Mouse (Mus musculus): ENCODE measurements around the gene Gm5105. TPM values are rescaled to one million over a fixed set of nuclear protein-coding genes. Genes with fewer than 3 reads are reported as not detected.

Gene Gm5105
- polyA plus RNA-seq, 1 experiment = 0.18 TPM

DNA sequence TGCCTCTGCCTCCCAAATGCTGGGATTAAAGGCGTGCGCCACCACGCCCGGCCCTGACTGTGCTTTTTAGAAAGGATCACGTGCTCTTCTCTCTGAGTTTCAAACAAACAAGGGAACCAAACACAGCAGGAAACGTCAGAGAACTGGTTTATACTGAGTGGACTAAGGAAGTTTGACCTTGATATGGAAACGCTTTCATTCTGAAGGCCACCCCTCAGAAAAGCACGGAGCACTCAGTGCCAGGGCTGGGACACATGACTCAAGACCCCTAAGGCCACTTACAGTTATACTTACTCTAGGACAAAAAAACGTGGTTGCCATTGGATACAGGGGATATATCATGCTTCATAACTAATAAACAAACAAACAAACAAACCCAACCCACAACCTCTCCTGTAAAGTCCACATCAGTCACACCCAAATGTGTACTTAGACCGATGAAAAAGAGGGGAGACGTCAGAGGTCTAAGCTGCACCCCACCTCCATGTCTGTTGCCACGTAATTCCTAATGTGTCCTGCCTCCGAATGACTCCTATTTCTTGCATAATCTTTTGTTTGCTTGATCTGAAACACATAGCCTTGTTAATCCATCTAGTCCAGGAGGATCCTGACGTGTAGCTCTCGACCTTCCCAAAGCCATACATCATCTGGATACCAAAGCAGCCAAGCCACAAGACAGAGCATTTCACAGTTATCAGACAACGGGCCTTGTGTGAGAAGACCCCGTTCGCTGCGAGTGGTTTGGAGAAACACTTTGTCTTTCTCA is 29.3 kb upstream of the Gm5105 start:
- WGBS = 76% methylated on average over 19 of the region's 19 CpGs
- Histone ChIP-seq H3K4me1 (ENCODE audit: control insufficient read depth, insufficient read depth, low read length) (no peaks in the 10 kb centered on the region), H3K4me3 (replicated peaks; ENCODE audit: extremely low read depth, low read depth, low read length) (no peak overlapping the region)
- no peak for DNase-seq
- TF ChIP-seq CTCF (IDR thresholded peaks at IDR 0.05; ENCODE audit: insufficient read depth, low read length) = no peak
- TF ChIP-seq POLR2A (IDR thresholded peaks at IDR 0.05; ENCODE audit: borderline replicate concordance, extremely low read depth, low read depth, low read length) = no peak

DNA sequence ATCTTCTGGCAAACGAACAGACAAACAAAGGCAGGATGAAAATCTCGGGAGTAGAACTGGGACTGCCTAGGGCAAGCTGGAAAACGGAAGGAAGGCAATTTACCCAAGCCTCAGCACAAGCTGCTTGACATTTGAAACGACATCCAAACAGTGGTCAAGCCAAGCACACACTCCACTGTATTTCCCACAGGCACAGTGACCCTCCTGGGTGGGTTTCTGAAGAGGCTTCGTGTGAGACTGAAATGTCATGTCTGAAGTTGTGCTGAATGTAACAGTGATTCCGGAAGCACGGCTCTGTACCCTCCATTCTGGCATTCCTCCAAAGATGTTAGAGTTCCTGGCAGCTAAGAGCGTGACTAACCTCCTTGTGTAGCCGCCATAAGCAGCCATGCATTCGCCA is 28.5 kb upstream of the Gm5105 start:
- Histone ChIP-seq H3K4me3 (replicated peaks; ENCODE audit: extremely low read depth, low read depth, low read length) (no peak overlapping the region), H3K4me1 (ENCODE audit: control insufficient read depth, insufficient read depth, low read length) (no peaks in the 10 kb centered on the region)
- no peak for TF ChIP-seq POLR2A (IDR thresholded peaks at IDR 0.05; ENCODE audit: borderline replicate concordance, extremely low read depth, low read depth, low read length)
- no peak for TF ChIP-seq CTCF (IDR thresholded peaks at IDR 0.05; ENCODE audit: insufficient read depth, low read length)
- 40% methylated on average over 10 of the region's 10 CpGs for WGBS
- DNase-seq = no peak

DNA sequence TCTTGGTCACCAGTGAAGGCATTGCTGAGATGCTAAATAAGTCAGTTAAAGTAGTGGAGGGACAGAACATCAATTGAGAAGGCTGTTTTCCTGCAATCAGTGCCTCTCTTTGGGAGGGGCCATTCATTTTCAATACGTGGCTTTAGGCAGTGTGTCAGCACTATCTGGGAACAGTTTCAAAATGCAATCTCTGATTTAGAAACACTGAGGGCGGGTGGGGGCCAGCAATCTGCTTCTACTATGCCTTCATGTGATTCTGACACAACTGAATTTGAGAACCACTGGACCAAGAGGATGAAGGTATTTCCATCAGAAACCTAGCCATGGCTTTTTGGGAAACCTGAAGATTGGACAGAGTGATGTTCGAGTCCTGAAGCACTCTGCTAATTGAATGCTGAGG is 28.1 kb upstream of the Gm5105 start:
- Histone ChIP-seq H3K4me1 (ENCODE audit: control insufficient read depth, insufficient read depth, low read length) (no peaks in the 10 kb centered on the region), H3K4me3 (replicated peaks; ENCODE audit: extremely low read depth, low read depth, low read length) (no peak overlapping the region)
- no peak for DNase-seq
- 51% methylated on average over 3 of the region's 3 CpGs for WGBS
- TF ChIP-seq CTCF (IDR thresholded peaks at IDR 0.05; ENCODE audit: insufficient read depth, low read length) (no peak), POLR2A (IDR thresholded peaks at IDR 0.05; ENCODE audit: borderline replicate concordance, extremely low read depth, low read depth, low read length) (no peak)

DNA sequence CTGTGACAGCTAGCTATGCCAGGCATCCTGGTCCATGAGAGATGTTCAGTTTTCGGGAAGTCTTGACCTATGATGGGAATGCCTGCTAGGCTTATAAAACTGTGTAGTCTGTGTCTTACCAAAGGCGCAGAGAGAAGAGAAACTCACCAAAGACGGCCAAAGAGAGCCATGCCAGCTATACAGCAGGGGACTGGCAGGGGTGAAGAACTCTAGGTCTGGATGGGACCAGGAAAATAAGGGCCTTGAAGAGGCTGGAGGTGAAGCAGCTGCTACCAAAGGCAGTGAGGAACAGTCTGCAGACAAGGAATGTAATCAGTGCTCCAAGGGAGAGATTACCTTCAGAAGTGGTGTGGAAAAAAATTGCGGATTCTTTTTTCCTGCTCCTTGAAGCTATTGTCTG is 16.7 kb upstream of the Gm5105 start:
- TF ChIP-seq POLR2A (IDR thresholded peaks at IDR 0.05; ENCODE audit: borderline replicate concordance, extremely low read depth, low read depth, low read length) (no peak), CTCF (IDR thresholded peaks at IDR 0.05; ENCODE audit: insufficient read depth, low read length) (no peak)
- no peaks in the 10 kb centered on the region for H3K4me1 ChIP-seq (ENCODE audit: control insufficient read depth, insufficient read depth, low read length)
- DNase-seq = no peak
- 83% methylated on average over 4 of the region's 4 CpGs for WGBS
- H3K4me3 ChIP-seq (replicated peaks; ENCODE audit: extremely low read depth, low read depth, low read length) = no peak overlapping the region

DNA sequence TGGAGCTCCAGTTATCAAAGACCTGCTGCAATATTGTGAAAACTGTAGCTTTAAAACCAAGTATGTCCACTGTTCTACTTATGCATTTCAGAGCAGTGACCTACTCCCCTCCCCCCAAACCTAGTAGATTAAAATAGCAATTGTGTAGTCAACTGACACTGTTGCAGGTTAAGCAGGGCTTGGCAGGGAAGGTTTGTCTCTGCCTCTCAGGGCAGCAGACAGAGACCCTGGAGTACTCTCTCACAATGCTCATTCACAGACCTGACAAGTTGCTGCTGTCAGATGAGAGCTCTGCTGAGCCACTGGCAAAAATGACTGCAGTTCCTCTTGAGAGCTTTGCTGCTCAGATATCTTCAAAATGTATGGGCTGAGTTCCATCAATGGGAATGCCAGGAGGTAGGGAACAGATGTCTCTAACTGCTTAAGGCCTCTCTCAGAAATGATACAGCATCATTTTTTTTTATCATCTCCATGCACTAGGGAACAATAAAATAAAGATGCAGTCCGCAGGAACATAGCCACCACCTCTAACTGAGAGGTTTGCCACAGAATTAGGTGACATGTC is 16.0 kb upstream of the Gm5105 start:
- TF ChIP-seq CTCF (IDR thresholded peaks at IDR 0.05; ENCODE audit: insufficient read depth, low read length) (no peak), POLR2A (IDR thresholded peaks at IDR 0.05; ENCODE audit: borderline replicate concordance, extremely low read depth, low read depth, low read length) (no peak)
- WGBS = 91% methylated on average over 1 of the region's 1 CpGs
- Histone ChIP-seq H3K4me3 (replicated peaks; ENCODE audit: extremely low read depth, low read depth, low read length) (no peak overlapping the region), H3K4me1 (ENCODE audit: control insufficient read depth, insufficient read depth, low read length) (no peaks in the 10 kb centered on the region)
- no peak for DNase-seq

DNA sequence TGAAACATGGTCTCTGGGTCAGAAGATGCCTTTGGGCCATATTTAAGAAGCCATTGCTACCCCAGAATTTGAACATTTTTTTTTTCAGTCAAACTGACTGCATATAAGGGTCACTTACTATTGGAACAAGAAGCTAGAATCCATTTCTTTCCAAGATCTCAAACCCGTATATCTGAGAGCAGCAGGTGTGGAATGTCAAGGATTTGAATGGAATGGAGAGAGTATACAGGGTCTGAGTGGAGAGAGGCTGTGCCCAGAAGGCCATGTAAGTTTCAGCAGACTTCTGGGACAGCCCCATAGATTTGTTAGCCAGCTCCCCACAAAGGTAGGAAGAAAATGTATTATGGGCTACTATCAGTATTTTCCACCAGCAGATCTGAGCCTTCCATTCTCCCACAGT is 11.5 kb upstream of the Gm5105 start:
- WGBS = 64% methylated on average over 1 of the region's 1 CpGs
- TF ChIP-seq CTCF (IDR thresholded peaks at IDR 0.05; ENCODE audit: insufficient read depth, low read length) (no peak), POLR2A (IDR thresholded peaks at IDR 0.05; ENCODE audit: borderline replicate concordance, extremely low read depth, low read depth, low read length) (no peak)
- no peaks in the 10 kb centered on the region for H3K4me1 ChIP-seq (ENCODE audit: control insufficient read depth, insufficient read depth, low read length)
- DNase-seq = no peak
- no peak overlapping the region for H3K4me3 ChIP-seq (replicated peaks; ENCODE audit: extremely low read depth, low read depth, low read length)

DNA sequence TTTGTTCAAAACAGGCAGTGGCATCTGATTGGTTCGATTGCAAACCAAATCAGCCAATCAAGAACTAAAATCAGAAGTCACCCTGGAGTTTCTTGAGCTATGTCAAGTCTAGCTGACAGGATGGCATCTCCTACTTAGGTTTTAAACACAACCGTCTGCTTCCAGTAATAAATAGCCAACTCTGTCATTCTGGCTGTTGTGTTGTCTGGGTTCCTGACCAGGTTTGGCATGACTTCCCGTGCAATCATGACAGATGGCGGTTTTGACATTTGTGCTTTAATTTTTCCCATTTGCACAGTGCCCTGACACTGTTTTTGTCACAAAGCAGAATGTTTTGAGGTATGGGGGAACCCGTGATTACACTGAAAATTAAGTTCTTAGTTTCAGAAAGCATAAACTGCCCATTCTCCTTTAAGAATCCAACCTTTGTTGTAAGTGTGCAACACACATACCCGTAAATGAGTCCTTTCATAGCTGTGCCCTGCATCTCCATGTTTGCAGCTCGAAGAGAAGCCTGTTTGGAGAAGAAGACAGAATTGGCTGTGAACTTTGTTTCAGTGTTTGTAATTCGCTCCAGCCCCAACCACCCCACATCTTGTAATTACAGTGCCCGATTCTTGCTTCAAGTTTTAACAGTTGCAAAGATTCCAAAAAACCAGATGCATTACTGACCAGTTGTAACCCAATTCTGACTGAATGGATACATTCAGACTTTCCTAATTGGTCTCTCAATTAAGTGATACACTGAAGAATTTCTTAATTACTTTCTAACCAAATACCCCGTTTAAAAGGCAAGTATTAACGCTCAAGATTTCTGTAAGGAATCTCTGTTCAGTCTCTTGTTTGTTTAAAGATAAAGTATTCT is 10.5 kb upstream of the Gm5105 start:
- Histone ChIP-seq H3K4me1 (ENCODE audit: control insufficient read depth, insufficient read depth, low read length) (no peaks in the 10 kb centered on the region), H3K4me3 (replicated peaks; ENCODE audit: extremely low read depth, low read depth, low read length) (no peak overlapping the region)
- DNase-seq = no peak
- no peak for TF ChIP-seq CTCF (IDR thresholded peaks at IDR 0.05; ENCODE audit: insufficient read depth, low read length)
- no peak for TF ChIP-seq POLR2A (IDR thresholded peaks at IDR 0.05; ENCODE audit: borderline replicate concordance, extremely low read depth, low read depth, low read length)
- 65% methylated on average over 11 of the region's 11 CpGs for WGBS

DNA sequence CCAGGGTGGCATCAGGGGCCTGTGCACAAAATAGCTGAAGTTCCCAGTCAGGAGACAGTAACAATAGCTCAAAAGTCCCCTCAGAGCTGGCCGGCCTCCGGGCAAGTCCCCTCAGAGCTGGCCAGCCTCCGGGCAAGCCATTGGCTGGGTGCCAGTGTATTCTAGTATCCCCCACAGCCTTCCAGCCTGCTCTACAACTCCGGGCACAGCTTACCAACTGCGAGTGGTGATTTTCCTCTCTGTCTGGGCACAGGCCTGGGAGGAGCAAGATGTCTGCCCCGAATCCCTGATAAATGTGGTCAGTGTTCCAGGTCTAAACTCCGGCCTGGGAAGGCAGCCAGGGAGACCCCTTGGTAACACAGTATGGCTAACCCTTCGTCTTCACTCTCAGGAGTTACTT is 8.0 kb upstream of the Gm5105 start:
- Histone ChIP-seq H3K4me1 (ENCODE audit: control insufficient read depth, insufficient read depth, low read length) (no peaks in the 10 kb centered on the region), H3K4me3 (replicated peaks; ENCODE audit: extremely low read depth, low read depth, low read length) (no peak overlapping the region)
- 37% methylated on average over 8 of the region's 8 CpGs for WGBS
- TF ChIP-seq POLR2A (IDR thresholded peaks at IDR 0.05; ENCODE audit: borderline replicate concordance, extremely low read depth, low read depth, low read length) (no peak), CTCF (IDR thresholded peaks at IDR 0.05; ENCODE audit: insufficient read depth, low read length) (no peak)
- DNase-seq = no peak

DNA sequence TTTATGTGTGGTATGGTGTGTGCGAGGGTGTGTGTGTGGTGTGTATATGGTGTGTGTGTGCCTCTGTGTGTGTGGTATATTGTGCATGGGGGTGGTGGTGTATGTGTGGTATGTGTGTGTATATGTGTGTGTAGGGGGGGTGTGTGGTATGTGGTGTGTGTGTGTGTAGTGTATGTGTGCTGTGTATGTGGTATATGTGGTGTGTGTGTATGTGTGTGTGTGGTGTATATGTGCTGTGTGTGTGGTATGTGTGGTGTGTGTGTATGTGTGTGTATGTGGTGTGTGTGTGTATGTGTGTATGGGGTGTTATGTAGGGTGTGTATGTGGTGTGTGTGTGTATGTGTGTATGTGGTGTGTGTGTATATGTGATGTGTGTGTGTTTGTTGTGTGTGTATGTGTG is 7.0 kb upstream of the Gm5105 start:
- Histone ChIP-seq H3K4me1 (ENCODE audit: control insufficient read depth, insufficient read depth, low read length) (no peaks in the 10 kb centered on the region), H3K4me3 (replicated peaks; ENCODE audit: extremely low read depth, low read depth, low read length) (no peak overlapping the region)
- DNase-seq = no peak
- TF ChIP-seq CTCF (IDR thresholded peaks at IDR 0.05; ENCODE audit: insufficient read depth, low read length) (no peak), POLR2A (IDR thresholded peaks at IDR 0.05; ENCODE audit: borderline replicate concordance, extremely low read depth, low read depth, low read length) (no peak)
- 94% methylated on average over 1 of the region's 1 CpGs for WGBS
